Mouse (Mus musculus): ENCODE measurements at regions not wholly inside any gene's neighbourhood (a gene's known extent, or its start where the extent isn't known, plus 50 kb on each side); places are given as distances from the start of the nearest gene placed in this dataset.

- DNase-seq = no peak
Measured at GRCm38 (mm10) chr10:45009676-45010075, 57.3 kb upstream of the Prep start.

DNA sequence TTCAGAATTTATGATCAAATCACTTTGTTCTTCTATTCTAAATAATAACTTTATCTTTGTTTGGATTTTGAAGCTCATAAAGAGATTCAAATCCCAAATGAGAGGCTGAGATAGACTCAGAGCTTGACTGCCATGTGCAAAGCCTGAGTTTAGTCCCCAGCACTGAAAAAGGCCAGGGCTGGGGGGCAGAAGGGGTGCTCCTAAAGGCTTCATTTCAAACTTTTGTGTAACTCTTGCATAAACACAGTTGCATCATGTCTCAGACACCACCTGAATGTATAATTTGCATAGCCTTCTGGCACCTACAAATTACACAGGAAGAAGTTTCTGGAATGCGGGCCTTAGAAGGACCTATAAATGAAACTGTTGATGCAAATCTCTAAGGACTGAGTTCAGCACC lies 57.8 kb upstream of the Prep start:
- DNase-seq = no peak

GRCm38 (mm10) chr10:45004037-45004653 lies 62.9 kb upstream of the Prep start:
- DNase-seq = no peak

GRCm38 (mm10) chr10:45003344-45003681 lies 63.7 kb upstream of the Prep start:
- DNase-seq = no peak

GRCm38 (mm10) chr10:45002637-45003343 lies 64.2 kb upstream of the Prep start:
- no peak for DNase-seq

GRCm38 (mm10) chr10:45000873-45001859 lies 65.8 kb upstream of the Prep start:
- DNase-seq = peak; percentile 5

DNA sequence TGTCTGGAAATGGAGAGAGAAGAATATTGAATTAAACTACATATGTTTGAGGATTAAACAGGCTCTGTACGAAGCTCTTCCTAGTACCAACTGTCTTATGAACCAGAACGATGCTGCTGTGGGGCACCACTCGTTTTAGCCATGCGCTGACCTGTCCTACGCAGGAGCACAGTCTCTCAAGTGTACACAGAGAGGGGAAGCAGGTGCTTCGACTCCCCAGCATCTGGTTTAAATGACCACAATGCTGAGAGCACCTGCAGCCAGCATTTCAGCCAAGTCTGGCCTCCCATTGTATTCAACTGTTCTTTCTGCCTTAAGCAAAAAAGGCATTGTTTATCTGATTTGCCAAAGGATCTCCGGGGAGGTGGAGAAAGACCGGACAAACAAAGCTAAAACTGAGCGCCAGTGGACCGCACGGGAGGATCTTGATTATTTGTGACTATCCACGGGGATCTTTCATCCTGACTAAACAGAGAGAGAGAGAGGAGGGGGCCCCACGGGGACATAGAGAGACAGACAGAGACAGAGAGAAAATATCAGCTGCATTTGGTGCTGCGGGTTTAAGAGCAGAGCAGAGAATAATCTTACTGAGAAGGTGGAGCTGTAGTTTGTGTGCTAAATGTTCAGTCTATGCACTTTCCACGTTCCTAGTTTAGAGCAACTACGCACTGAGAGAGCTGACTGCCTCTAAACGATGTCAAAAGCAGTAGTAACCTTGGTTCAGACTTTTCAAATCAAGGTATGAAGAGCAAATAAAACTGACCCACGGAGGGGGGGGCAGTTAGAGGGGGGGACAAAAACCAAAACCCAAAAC lies 66.8 kb upstream of the Prep start:
- no peak for DNase-seq

DNA sequence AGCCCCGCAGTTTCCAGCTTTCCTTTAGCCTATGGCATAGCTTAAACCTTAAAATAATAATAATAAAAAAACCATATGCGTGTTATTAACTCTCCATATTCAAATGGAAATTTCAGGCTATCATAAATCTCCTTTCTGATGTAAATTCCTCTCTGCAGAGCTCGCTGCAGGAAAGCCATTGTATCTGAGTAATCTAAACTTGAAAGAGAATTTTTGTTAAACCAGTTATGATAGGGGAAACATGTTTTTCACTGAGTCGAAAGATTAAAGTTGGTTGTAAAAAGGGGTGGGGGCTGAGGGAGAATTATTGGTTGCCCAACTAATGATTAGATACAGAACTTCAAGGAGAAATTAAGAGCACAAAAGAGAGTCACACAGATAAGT lies 69.1 kb upstream of the Prep start:
- DNase-seq = no peak

- no peak for DNase-seq
Measured at GRCm38 (mm10) chr10:44997184-44997905, 69.7 kb upstream of the Prep start.

DNA sequence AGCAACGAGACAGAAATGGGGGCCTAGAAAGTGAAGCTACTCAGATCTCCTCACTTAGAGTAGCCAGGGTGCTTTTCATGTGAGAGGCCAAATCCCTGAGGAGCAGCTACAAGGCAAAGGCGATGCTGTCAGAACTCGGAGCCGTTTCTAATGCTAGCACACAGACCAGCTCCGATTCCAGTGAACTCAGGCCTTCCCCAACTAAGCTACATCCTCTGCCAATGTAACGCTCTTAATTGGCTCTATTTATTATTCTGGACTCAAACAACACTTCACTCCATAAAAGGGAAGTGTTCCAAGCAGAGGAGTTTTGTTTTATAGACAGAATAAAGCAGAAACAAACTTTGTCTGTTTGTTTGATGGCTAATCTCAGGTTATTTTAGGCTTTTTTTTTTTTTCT lies 71.2 kb upstream of the Prep start:
- no peak for DNase-seq

DNA sequence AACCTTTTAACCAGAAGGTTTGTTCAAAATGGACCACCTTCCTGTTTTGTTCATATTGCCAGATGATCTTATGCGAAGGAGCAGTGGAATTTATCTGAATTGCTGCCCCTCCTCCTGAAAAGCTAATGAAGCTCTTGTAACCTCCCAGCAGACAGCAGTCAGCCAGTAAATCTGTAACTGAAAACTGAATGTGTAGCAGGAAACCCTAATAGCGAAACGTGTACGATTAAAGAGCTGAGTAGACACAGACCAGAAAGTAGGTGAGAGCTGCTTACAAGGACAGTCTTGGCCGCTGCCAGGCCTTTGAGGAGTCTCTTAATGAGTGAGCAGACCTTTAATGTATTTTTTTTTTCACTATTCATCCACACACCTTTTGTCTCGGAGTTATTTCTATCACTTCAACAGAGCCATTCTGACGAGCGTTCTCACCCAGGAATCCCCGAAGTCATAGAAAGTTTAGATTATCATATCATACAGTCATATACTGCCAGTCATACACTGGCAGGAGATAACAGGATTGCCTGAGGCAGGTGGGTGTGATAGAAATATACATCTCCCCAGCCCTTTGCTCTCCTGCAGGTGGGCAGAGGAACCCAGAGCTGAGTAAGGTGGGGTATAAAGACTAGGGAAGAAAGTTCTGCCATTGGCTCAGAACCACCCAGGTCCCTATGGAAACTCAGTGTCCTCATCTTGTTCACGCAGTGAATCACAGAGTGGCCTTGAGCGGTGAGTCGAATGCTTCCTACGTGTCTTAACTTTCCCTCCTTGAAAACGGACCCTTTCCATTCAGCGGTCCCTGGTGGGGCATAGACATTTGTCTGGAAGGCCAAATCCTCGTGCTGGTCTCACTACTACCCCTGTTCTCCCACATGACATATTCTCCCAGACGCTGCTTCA lies 72.4 kb upstream of the Prep start:
- DNase-seq = no peak

DNA sequence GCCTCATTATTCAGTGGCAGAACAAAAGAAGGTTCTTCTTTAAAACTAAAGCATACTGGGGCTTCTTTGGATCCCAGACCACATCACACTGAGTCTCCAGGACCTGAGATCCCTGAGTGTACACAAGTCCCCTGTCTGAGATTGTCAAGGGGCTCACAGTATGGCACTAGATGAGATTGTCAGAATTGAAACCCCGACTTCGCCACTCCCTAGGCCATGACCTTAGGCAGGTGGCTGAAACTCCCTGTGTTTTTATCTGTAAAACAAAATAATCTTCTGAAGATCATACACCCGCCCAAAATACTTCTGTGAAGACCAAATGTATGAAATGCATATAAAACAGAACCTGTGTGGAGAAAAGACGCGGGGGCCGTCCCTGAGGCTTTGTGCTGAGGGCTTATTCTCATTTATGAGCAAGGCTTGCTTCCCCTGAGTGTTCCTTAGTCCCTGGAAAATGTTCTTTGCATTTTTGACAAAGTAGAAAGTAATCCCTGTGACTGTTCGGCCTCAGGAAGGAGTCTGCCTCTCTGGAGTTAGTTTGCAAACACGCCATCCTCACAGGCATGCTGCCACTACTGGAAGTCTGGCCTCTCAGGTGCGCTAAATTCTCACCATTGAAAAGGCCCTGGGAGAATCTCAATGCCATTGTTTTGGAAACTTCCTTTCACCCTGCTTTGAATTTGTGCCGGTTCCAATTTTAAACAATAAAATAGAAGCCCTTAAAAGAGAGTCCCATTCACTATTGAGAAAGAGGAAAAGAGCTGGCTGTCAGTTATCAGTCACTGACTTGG lies 73.3 kb upstream of the Prep start:
- DNase-seq = no peak

DNA sequence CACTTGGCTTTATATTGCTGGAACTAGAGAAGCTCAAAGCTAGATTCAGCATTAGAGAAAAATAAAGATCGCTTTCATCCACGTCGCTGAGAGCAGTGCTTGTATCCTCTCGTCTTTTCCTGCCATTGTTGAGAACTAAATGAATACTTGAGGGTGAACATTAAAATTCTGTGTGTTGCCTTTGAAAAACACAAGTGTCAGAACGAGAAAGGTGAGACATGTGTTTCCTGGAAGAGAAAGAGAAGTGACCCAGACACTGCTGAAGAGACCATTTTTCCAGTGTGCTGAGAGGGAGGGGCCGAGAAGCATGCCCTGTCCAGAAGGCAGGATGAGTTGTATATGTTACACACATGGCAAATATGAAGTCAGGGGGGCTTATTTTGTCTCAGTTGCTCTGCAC lies 77.5 kb upstream of the Prep start:
- DNase-seq = no peak

GRCm38 (mm10) chr10:44988756-44989155 lies 78.2 kb upstream of the Prep start:
- no peak for DNase-seq

- no peak for DNase-seq
Measured at GRCm38 (mm10) chr10:44987615-44988014, 79.4 kb upstream of the Prep start.

DNA sequence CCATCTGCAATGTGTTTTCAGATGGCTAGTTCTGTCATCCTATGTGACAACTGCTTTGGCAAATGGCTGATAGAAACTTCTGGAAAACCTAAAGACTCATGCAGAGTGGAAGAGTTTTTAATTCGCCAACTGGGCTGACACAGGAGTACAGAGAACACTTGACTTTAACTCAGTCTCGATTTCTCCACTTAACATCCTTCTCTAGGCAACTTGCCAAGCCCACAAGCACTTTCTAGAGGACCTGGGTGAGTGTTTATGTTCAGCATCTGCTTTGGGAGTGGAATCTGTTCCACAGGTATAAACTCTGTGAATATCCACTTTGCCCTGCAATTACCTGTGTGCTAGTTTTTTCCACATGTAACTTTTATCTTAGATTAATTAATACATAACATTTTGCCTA lies 85.1 kb upstream of the Prep start:
- DNase-seq = no peak

DNA sequence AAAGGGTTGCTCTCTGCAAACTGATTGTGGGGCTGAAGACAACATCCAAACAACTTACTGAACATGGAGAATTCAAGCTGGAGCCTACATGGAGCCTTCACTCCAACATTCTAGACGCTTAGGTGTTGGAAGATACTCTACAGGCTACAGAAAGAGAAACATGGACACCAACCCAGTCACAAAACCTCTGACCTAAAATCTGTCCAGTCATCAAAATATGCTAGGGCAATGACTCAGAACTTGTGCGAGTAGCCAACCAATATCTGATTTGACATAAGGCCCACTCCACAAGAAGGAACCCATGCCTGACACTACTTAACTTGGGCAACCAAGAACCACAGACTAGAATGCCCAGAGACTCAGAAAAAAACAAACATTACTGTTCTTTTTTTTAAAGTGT lies 90.2 kb upstream of the Prep start:
- no peak for DNase-seq

- no peak for DNase-seq
Measured at GRCm38 (mm10) chr10:44971911-44972310, 95.1 kb upstream of the Prep start.

- no peak for DNase-seq
Measured at GRCm38 (mm10) chr10:44959968-44960367, 107.0 kb upstream of the Prep start.

DNA sequence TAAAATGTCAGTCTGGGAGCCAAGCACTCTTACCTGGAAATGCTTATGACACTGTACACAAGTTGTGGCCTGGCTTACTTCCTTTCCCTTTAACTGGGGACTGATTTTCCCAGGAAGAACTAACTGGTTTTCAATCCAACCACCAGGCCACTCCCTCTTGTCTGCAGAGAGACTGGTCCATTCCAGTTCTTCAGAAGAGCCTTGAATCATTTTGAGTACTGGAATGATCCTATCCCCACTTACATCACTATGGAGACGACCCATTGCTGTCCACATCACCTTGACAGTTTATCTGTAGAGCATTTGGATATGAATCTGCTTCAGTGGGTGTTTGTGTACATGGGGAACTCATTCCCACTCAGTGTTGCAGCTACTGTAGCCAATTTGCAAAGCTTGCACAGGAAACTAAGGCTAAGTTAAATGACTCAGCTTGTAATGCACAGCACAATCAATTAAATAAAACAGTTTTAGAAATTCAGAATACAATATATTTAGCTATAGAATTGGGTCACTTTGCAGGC lies 121.7 kb upstream of the Prep start:
- DNase-seq = no peak
